Mouse (Mus musculus): ENCODE results near the gene Mipol1.

The Mipol1 gene

DNA sequence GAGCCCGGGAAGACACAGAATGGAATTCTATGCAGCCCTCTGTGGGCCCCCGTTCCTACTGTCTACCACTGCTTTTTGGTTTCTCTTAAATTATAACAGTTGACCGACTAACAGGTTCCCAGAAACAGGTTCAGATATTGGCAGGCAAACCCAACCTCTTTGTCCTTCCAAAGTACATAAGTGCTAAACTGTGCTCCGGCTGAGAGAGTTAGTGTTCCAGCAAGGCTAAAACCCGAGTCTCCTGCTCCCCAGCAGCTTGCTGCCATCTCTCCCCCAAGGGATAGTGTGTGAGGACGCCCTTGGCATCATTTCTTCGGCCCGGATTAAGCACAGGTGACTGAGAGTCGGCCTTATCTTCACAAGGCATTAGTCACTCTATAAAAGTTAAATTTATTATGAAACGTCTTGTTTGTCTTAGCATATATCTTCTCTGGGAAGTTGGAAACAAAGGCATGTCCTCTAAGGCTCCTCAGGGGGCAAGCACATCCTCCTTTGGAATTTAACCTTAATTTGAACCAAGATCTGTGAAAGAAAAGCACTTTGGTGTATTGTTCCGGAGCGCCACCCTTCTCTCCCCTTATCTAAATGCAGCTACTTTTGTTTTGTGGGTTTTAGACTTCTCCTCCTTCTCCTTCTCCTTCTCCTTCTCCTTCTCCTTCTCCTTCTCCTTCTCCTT lies 285.6 kb downstream of the Mipol1 start:
- no peak for DNase-seq (ENCODE audit: low read depth, low spot score)

DNA sequence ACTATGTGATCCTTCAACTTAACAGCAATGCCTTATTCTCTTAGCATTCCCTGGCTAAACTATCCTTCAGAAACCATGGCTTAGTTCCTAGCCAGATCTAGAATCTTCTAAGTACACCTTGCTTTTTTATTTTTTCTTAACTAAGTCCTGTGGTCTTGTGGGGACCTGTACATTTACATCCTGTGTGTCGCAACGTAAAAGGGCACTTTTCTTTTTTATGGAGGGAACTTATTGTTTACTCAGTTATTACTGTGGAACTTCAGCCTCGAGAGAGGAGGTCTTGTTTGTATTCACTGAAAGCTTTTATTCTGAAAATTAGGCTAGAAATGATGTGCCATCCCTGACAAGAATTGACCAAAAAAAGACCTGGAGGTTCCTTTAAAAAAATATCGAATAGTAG lies 298.1 kb downstream of the Mipol1 start:
- DNase-seq (ENCODE audit: low read depth, low spot score) = no peak

DNA sequence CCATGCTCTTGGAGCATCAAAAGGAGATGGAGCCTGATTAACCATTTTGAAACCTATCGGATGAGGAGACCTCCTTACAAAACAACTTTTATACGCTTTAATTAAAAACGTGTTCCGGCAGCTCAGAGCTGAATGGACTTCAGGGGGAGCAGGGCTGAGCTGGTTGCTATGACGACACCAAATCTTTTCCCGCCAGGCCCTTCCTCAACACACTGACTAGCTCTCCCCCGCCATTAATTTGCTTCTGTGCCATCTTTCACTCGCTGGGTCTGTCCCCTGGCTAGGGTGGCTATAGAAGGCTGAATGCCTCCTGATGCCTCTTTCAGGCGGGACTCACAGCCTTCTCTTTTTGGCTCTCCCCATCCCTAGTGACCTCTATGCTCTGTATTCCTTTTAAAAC lies 300.2 kb downstream of the Mipol1 start:
- no peak for DNase-seq (ENCODE audit: low read depth, low spot score)

DNA sequence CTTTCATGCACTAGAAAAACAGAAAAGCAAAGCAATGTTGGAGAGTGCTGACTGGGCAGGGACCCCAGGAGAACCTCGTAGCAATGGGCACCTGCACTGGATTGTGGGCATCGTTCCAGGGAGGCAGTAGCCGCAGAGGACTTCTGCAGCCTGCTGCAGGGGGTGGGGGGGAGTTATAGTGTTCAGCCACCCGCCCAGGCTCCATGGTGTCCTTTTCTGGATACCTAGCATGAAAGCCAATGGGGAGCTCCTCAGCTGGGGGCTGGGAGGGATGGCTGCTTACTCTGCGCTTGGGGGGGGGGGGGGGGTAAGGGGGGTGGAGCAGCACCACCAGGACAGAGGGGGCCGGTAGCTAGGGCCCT lies 304.3 kb downstream of the Mipol1 start:
- DNase-seq (ENCODE audit: low read depth, low spot score) = no peak

DNA sequence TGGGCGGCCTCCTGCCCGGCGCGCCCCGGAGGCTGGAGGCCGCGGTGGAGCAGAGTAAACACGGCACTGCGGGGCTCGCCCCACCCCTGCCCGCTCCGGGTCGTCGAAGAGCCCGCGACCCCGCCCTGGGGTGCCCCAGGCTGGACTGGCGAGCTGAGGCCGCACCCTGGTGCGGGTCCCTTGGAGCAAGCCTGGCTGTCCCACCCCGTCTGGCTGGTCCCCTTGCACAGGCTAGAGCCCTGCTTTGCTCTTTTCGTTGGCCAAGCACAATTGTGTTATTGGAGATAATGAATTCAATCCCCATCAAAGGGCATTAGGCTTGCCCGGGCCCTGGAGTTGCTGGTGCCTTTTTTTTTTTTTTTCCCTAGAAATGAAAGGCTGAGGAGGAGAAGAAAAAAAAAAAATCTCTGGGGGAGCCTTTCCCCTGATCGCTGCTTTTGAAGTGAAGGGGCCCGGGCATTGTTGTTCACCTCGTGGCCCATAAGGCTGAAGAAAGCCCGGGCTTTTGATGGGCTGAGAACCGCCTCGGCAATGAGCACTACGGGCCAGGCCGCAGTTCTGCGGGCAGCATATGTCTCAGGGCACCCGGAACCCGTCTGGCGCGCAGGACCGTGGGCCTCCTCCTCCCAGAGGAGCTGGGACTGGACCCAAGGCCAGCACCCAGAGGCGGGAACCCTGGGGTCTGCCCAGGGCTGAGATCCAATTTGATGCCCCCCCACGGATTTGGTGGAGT lies 304.8 kb downstream of the Mipol1 start:
- DNase-seq (ENCODE audit: low read depth, low spot score) = no peak

DNA sequence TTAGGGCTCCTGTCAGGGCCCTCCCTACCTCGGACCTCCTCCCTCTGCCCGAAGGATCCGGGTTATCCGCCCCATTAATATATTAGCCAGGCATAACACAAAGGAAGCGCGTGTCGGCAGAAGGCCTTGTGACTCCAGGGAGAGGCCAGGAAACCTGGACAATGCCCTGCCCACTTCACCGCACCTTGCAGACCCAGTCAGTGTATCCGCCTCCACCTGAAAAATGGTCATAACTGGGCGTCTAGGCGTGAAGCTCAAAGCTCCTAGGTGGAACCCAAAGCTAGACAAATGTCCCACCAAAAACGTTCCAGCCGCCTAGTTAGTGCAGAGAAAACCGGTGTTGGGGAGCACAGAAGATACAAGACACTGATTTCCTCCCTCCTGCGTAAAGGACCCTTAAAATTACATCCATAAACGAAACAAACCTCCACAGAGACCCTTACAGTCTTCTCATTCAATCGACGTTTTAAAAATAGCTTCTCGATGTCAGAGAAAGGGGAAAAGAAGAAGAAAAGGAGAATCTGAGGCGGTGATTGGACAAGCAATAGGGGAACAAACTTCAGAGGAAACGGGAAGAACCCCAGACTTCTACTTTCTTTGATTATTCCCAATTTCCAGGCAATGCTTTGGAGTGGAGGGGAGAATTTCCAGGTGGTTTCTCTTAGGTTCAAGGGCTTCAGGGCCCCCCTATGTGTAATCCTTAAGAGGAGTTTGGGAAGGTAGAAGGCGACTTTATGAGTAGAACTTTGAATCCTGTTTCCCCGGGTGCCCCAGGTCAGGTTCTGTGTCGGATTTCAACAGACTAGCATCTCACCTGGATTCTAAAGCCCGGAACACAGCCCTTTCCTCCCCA lies 306.1 kb downstream of the Mipol1 start:
- no peak for DNase-seq (ENCODE audit: low read depth, low spot score)

DNA sequence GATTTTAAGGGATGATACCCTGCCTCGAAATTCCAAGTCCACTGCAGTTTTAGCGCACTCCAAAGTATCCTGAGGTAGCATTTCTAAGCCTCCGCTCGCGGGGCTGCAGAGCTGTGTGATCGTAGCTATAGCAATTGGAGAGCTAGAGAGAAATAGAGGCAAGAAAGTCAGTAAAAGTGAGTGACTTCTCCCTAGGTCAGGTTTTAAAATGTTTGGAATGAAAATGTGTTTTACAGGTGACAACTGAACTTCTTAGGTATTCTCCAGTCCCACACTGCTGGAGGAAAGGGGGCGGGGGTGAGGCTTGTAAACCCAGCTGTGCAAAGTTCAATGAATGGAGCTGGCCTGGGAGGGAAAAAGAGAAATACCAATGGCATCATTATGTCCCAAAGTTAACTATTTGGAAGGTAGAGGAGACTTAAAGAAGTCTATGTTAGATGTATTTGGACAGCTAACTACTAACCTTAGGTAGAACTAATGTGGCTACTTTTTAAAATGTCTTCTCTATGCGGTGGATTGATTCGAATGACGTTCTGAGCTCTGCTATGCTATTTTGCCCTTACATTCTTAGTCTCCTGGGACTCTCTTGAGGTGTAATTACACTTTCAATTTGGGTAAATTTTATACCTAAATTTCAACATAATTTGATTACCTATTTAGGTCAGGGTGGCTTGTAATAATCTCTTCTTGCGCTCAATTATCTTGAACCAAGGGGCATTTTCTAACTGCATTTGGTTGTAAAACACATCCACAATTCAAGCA lies 306.9 kb downstream of the Mipol1 start:
- no peak for DNase-seq (ENCODE audit: low read depth, low spot score)

DNA sequence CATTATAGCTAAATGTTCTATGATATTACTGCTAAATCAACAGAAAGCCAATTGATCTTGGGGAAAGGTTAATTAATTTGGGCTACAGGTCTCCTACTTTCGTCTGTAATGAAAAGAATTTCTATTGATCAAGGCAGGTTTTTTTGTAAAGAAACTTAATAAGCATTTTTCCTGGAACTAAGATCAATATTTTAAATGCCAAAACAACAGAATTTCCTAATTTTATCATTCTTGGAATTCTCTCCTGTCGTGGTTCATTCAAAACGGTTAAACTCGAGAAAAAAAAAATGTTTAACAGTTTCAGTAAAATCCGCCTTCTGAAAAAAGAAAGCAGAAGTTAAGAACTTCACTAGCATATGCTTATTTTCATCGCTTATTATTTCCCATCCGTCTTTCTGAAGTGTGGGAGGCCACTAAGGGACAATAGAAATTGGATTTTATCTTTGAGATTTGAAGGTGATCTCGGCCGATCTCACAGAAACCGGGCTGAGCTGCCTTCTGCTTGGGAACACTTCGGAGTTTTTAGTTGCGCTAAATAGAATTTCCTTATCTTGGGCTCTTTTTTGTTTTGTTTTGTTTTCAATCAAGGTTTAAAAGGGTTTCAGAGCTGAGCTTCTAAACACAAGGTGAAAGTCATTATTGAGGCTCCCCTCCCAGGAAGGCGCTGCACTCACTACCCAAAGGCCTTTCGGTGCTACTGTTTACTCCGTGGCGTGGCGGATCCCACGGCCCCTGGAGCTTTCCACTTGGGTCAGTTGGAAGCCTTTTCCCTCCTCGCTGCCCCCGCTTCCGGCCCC lies 307.8 kb downstream of the Mipol1 start:
- DNase-seq (ENCODE audit: low read depth, low spot score) = no peak

DNA sequence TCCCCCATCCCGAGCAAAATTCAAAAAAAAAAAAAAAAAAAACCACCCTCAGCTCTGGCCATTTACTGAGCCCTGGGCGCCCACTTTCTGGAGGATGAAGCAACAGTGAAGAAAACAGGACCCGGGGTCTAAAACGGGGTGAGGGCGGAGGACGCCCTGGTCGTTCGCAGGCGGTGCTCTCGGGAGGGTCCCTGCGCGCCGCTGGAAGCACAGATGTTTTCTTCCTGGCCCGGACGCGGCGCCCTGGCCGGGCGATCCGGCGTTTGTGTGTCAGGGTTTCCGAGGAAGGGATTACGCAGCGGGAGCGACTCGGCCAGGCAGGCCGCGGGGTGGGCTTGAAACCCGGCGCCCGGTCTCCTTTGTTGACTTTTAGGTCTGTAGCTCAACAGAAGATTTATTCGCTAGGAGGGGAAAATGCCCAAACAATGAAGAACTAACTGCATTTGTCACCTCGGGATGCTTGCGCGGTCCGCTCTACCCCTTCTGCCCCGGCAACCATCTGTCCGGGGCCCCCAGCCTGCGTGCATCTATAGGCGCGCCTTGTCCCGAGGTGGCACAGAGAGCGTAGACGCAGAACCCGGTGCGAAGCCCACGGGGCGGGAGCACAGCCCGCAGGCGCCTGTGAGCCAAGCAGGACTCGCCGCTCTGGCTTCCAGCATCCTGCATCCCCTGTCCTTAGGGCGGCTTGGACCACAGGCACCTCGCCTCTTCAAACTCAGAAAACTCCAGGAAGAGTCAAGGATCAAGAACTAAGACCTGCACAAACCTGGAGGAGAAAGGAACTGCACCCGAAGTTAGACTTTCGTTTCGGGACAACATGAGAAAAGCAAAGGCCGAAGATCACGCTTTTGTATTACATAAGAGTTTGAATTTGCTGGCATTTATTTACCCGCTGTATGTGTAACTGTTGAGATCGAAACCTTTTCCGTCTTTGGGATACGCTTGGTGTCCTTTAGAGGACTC lies 308.6 kb downstream of the Mipol1 start:
- DNase-seq (ENCODE audit: low read depth, low spot score) = no peak

DNA sequence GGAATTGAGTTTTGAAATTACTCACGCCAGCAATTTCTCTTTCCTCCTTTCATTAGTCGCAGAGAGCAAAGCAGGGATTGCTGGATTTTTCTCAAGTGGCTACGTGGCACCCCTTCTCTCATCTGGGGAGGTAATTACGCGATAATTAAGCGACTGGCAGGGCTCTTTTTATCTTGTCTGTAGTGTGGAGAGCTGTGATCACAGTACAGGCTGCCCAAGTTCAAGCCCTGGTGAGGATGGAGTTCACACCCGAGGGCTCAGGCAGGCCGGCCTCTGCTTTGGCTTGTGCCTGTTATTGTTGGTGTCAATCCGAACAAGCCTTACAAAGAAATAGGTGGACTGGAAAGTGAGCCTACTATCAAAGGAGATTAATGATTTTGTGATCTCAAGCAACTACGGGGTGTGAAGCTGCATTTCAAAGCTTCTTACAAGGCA lies 309.3 kb downstream of the Mipol1 start:
- no peak for DNase-seq (ENCODE audit: low read depth, low spot score)

DNA sequence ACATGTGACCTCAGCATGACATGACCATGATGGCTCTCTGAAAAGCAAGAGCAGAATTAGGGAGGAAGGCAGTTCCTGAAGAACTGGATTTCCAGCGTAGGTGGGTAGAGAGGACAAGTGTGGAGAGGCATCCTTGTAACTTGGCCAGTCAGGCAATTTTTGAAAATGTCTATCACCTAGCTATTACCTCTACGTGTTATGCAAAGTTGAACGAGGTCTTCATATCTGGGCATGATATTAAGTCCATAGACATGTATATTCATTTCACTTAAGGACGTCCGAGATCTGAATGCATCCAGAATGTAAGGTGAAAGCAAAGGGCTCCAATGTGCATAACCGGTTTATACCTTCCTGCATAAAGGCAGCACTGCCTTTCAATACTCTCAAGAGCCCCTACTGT lies 310.9 kb downstream of the Mipol1 start:
- DNase-seq (ENCODE audit: low read depth, low spot score) = no peak

DNA sequence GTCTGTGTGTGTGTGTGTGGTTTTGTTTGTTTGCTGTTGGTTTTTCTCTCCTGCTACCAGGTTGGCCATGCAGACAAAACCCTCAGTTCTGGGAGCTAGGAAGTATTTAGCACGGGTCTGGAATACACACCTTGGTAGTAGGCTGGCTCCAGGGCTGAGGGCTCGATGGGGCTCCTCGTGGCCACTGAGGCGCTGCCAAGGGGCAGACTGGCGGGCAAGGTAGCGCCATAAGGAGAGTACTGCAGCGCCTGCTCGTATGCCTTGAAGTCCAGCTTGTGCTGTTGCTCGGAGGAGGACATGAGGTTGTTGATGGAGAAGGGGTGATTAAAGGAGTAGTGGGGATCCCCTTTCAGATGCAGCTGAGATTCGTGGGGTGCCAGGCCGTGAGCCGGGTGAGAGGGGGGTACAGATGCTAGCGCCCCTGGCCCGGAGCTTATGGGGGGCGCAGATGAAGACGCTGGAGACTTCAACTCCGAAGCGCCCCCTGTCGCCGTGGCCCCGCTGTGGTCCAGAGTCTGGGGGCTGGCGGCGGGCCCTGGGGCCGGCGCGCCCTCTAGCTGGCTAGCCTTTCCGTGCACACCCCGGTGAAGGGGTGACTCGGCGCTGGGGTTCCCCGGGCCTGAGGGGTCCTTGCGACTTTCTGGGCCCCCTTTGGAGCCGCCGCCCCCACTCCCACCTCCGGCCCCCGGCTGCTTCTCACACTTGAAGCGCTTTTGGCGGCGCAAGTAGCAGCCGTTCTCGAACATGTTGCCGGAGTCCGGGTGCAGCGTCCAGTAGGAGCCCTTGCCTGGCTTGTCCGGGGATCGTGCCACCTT lies 311.9 kb downstream of the Mipol1 start:
- DNase-seq (ENCODE audit: low read depth, low spot score) = no peak

DNA sequence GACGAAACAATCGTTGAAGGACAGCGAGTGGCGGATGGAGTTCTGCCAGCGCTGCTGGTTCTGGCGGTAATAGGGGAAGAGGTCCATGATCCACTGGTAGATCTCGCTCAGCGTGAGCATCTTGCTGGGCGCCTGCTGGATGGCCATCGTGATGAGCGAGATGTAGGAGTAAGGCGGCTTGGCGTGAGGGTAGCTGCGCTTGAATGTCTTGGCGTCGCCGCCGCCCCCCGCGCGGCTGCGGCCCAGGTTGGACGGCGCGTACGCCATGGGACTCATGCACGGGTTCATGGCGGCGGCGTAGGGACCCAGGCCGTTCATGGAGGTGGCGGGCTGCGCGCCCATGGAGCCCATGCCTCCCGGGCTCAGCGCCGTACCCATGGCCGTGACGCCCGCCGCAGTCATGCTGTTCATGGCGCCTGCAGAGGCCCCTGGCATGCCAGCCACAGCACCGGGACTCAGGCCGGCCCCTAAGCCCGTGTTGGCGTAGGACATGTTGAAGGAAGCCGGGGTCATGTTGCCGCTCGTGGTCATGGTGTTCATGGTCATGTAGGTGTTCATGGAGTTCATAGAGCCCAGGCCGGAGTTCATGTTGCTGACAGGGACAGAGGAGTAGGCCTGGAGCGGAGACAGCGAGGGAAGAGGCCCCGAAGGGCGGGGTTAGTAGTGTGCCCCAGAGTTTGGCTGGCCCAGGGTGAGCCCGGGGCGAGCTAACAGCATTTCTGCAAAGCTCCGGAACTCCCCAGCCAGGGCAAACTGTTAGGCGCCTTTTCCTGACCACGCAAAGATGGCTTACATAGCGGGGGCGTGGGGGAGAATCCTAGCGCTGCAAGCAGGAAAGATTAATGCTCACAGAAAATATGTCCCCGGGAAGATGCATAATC lies 312.8 kb downstream of the Mipol1 start:
- no peak for DNase-seq (ENCODE audit: low read depth, low spot score)

DNA sequence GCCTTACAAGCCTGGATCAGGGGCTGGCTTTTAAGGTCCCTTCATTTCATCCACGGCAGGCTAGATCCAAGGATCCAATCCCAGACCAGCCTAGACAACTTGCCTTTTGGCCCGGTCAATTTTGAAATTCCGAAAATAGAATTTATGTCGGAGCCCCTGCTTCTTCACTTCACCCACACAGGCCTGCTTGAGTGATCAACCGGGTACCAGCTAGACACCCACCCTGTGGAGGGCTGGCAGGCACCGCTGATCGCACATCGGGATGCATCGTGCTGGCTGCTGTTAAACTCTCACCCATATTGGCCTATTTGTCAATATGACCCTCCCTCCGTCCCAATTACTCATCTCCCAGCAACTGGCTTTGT lies 313.4 kb downstream of the Mipol1 start:
- DNase-seq (ENCODE audit: low read depth, low spot score) = no peak

DNA sequence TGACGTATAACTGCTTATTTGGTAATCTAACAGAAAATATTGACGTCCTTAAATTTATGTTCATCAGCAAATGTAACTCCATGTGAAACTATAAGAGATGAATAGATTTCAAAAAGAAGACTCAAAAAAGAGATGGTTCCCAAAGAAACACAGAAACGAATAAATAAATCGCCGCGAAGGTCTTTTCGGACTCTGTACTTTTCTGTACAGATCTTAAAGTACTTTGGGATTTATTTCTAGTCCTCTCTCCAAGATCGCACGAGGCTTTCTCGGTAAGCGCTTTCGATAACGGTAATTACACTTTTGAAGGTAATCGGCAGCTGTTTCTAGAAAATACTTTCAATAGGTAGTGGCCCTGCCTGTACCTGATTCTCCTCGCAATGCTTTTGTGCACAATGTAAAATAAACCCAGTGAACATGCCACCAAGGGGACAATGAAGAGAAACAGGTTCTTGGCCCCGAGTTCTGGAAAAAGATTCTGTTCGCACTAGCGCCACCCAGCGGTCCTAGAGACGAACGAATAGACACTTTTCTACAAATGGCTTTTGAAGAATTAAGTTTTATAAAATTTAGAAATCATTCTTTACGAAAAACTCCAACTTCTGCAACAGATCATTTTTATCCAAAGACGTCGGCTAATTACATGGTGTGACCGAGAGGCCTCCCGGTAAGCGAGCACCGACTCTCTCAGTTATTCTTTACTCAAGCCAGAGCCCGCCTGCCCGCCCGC lies 314.6 kb downstream of the Mipol1 start:
- DNase-seq (ENCODE audit: low read depth, low spot score) = peak; percentile 54

DNA sequence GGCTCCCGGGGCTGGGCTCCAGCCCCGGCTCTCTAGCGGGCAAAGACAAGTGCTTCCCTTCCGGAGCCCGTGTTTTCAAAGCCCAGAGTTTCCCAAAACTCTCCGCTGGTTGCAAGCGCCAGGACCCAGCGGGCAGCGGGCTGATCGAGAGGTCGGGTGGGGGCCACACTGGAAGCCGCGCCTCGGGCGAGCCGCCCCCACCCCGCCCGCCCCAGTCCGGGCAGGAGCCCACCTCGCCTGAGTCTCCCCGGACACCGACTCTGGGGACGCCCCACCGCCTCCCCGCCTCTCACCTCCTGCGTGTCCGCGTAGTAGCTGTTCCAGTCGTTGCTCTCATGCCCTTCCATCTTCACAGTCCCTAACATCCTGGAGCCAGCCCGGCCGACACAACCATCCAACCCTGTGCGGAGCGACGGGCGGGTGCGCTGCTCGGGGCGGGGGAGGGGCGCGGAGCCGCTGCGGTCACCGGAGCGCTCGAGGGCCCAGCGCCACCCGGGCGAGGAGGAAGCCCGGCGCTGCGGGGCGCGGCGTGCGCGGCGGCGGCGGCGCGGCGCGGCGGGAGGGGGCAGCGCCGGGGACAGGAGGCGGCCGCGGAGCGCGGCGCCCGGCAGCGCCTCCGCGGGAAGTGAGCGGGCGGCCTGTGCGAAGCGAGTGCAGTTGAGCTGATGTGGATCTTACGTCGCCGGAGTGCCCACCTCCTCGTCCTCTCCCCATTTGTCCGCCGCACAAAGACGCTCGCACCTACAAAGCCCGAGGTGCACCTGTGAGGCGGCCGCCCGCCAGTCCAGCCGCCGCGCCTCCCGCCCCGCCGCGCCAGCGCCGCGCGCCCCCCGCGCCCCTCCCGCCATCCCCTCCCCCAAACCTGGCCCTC lies 315.4 kb downstream of the Mipol1 start:
- DNase-seq (ENCODE audit: low read depth, low spot score) = peak; percentile 18
